Mouse (Mus musculus) heart, embryonic 11.5 days (tissue): Measurements from ENCODE around the gene Fam227b. TPM values are rescaled to one million over a fixed set of nuclear protein-coding genes. Genes with fewer than 3 reads are reported as not detected.

ENCODE experiments used
- ATAC-seq: fragments of 200-750 bp; cut with Nextera tagmentation; replicated peaks from 2 replicates; pipeline ENCODE4 v1.8.0; 2017; ENCODE audit warnings: moderate library complexity; ENCODE audit not compliant: insufficient number of reproducible peaks, low FRiP score, low TSS enrichment
- H3K27ac ChIP-seq: fragments of 300-500 bp; sonication (generic); 2 replicates; pipeline ENCODE4 v1.5.1; 2014; ENCODE audit warnings: mild to moderate bottlenecking, low read depth, low read length
- H3K27me3 ChIP-seq: fragments of 300-500 bp; sonication (generic); 2 replicates; pipeline ENCODE4 v1.6.1; 2014; ENCODE audit warnings: mild to moderate bottlenecking, low read length, mixed read lengths; ENCODE audit not compliant: control insufficient read depth, insufficient read depth
- H3K36me3 ChIP-seq: fragments of 300-500 bp; sonication (generic); 2 replicates; pipeline ENCODE4 v1.6.1; 2014; ENCODE audit warnings: mild to moderate bottlenecking, low read length, moderate library complexity, mixed read lengths; ENCODE audit not compliant: control insufficient read depth, insufficient read depth
- H3K4me1 ChIP-seq: fragments of 300-500 bp; sonication (generic); 2 replicates; pipeline ENCODE4 v1.6.1; 2014; ENCODE audit warnings: low read length; ENCODE audit not compliant: control insufficient read depth, insufficient read depth
- H3K4me2 ChIP-seq: fragments of 300-500 bp; sonication (generic); 2 replicates; pipeline ENCODE4 v1.6.1; 2014; ENCODE audit warnings: mild to moderate bottlenecking, moderate library complexity
- H3K4me3 ChIP-seq: fragments of 300-500 bp; sonication (generic); 2 replicates; pipeline ENCODE4 v1.5.1; 2014; ENCODE audit warnings: low read depth, low read length
- H3K9ac ChIP-seq: fragments of 300-500 bp; sonication (generic); 2 replicates; pipeline ENCODE4 v1.6.1; 2014; ENCODE audit warnings: mild to moderate bottlenecking, low read depth, low read length, moderate library complexity
- H3K9me3 ChIP-seq: fragments of 300-500 bp; sonication (generic); replicated peaks from 2 replicates; pipeline ENCODE4 v1.6.1; 2016; ENCODE audit warnings: low read length; ENCODE audit not compliant: control insufficient read depth
- WGBS: fragments of 180-500 bp; shearing (Covaris S2); extraction: QIAGEN DNeasy Blood & Tissue Kit; methylation state at CpG from one replicate; pipeline ENCODE4 v1.1.7; 2014; ENCODE audit not compliant: insufficient replicate concordance; 5-methylcytosine and 5-hydroxymethylcytosine counted together
- polyA plus RNA-seq: library from polyadenylated mRNA; unstranded; fragments of >200 nt; fragmentation: Nextera tagmentation; extraction: Ambion mirVana; gene quantifications from 2 replicates; pipeline ENCODE4 v1.2.1, GENCODE M21; 2014

Gene Fam227b
- 0.10 TPM in 1 of 2 replicates, not detected in the other for polyA plus RNA-seq

DNA sequence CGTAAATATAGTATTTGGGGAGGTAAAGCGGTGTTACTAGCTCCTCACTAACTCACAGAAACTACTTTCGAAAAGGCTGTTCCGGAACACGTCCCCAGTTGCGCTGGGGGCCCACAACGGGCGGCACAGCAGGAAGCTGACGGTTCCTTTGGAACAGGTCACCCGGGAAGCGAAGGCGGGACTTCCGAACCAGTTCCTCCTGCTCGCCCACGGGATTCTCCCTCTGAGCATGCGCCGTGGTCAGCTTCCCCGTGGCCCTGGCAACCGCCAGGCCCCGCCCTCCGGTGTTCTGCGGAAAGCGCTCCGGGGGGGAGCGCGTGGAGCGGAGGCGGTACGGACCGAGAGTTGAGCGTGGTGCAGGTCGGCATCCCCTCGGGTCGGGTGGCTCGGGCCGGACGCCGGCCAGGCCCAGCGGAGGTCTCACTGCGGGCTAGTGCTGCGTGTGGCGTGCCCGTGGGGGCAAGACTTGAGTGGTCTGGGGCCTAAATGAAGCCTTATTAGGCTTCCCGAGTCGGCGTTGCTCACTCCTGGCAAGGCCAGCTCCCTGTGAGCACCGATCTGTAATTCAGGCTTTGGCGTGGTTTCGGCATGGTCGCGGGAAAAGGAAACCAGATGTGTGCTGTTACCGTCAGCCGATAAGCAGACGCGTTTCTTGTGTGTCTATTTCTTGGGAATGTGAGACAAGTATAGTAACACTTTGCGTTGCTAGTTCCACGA lies at the start of gene Fam227b, which contains the start of gene Dtwd1:
Fam227b (minus strand) TSS at position 150 of the 717 bp plus-strand sequence.
Dtwd1 (plus strand) TSS at position 287 of the 717 bp plus-strand sequence.
- peak within 1 kb of the TSS; percentile 60 for H3K4me2 ChIP-seq
- no peaks in the 10 kb centered on the region for H3K9me3 ChIP-seq
- WGBS, result under 1% methylated on average over 57 of the region's 57 CpGs
- H3K4me3 ChIP-seq, result peak within 1 kb of the TSS; percentile 77
- peak within 1 kb of the TSS; percentile 94 for H3K9ac ChIP-seq
- 0 out of 2 replicates have a peak, but pooled peaks cover 2% of the 10 kb centered on the region for H3K36me3 ChIP-seq
- peak within 1 kb of the TSS; percentile 92 for H3K27ac ChIP-seq
- no peaks in the 10 kb centered on the region for H3K27me3 ChIP-seq
- H3K4me1 ChIP-seq, result no peaks in the 10 kb centered on the region
- ATAC-seq, result peak; percentile 99

DNA sequence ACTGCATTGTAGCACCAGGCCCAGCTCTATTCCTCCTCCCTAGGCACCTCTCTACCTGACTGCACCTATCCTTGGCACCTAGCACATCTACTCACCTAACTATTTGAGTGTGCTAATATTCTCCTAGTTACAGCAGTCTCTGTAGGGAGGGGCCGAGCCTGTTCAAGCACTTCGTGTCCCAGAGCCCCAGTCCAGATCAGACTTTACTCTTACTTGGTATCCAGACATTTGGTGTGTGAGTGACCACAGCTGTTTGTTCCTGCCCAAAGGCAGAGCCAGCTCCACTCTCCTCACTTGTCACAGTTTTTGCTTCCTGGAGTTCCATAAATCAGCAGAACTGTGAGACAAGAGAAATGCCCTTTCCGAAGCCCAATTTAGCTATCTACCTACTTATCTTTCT lies 47.2 kb upstream of the Fam227b start:
- Histone ChIP-seq H3K4me3 (no peak overlapping the region), H3K9me3 (no peaks in the 10 kb centered on the region), H3K4me2 (no peak overlapping the region), H3K4me1 (no peaks in the 10 kb centered on the region), H3K9ac (no peak overlapping the region), H3K27ac (no peak overlapping the region), H3K27me3 (no peaks in the 10 kb centered on the region), H3K36me3 (no peaks in the 10 kb centered on the region)
- WGBS, result 74% methylated on average over 3 of the region's 3 CpGs
- no peak for ATAC-seq

DNA sequence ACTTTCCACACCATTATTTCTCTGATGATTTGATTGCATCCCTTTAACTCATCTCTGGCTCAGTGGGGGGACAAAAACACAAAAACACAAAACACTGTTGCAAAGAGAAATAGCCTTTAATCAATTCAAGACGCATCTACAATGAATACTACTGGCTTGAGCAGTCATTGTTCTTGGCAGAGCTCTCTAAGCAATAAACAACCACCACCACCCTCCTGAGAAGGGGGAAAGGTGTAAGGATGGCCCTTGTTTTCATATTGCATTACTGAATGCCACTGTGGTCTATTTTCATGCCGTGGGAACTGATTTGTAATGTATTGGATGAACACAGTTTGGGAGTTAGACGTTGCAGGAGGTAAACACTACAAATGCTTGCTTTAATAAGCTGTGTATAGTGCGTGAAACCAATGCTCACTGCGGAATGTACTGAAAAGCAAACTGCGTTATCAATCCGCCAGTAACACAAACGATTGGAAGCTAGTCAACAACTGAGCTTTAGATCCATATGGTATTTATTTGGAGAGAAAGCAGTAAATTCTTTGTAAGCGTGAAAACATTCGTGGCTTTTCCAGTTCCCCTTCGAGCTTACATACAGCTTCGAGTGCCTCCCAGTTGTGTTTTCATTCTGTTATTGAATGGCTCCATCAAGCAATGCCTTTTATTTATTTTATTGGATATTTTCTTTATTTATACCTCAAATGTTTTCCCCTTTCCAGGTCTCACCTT lies 44.0 kb upstream of the Fam227b start:
- Histone ChIP-seq H3K27ac (no peak overlapping the region), H3K4me1 (no peaks in the 10 kb centered on the region), H3K4me3 (no peak overlapping the region), H3K4me2 (no peak overlapping the region), H3K36me3 (no peaks in the 10 kb centered on the region), H3K27me3 (no peaks in the 10 kb centered on the region), H3K9me3 (no peaks in the 10 kb centered on the region), H3K9ac (no peak overlapping the region)
- WGBS, result 78% methylated on average over 12 of the region's 12 CpGs
- ATAC-seq, result no peak

DNA sequence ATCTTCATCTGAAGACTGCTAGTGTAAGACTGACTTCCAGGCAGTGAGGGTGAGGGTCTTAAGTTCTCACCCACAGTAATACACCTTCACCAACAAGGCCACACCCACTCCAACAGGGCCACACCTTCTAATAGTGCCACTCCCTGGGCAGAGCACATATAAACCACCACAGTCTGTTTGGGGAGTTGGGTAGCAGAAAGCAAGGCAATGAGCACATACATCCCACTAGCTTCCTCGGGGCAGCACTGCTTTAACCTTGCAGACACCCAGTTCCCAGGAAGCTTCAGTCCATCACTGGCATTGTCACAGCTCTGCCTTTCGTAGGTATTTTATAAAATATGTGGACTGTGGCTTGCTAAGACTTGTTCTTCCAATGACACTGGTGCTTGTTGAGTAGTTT lies 40.3 kb upstream of the Fam227b start:
- H3K27ac ChIP-seq, result no peak overlapping the region
- no peak overlapping the region for H3K4me3 ChIP-seq
- H3K4me2 ChIP-seq, result no peak overlapping the region
- WGBS, result 74% methylated on average over 2 of the region's 2 CpGs
- no peaks in the 10 kb centered on the region for H3K27me3 ChIP-seq
- H3K9me3 ChIP-seq, result no peaks in the 10 kb centered on the region
- no peak overlapping the region for H3K9ac ChIP-seq
- no peaks in the 10 kb centered on the region for H3K36me3 ChIP-seq
- H3K4me1 ChIP-seq, result no peaks in the 10 kb centered on the region
- no peak for ATAC-seq

DNA sequence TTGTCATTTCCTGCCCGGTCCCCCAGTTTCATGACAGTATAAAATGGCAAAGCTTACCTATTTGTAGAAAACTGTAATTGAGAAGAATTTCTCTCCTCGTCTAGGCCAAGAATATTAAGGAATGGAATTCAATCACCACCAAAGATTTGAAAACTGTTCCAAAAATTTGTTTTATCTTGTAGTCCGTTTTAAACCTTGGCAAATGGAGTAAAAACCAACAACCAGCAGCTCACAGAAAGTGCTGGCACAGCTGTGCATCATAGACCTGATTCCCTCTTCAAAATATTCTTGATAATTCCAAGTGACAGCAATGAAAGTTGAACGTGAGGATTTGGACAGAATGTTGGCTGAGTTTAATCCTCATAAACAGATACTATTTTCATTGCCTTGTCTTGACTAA lies 39.5 kb upstream of the Fam227b start:
- Histone ChIP-seq H3K27ac (no peak overlapping the region), H3K9me3 (no peaks in the 10 kb centered on the region), H3K4me3 (no peak overlapping the region), H3K27me3 (no peaks in the 10 kb centered on the region), H3K4me2 (no peak overlapping the region), H3K9ac (no peak overlapping the region), H3K36me3 (no peaks in the 10 kb centered on the region), H3K4me1 (no peaks in the 10 kb centered on the region)
- 75% methylated on average over 4 of the region's 4 CpGs for WGBS
- no peak for ATAC-seq

DNA sequence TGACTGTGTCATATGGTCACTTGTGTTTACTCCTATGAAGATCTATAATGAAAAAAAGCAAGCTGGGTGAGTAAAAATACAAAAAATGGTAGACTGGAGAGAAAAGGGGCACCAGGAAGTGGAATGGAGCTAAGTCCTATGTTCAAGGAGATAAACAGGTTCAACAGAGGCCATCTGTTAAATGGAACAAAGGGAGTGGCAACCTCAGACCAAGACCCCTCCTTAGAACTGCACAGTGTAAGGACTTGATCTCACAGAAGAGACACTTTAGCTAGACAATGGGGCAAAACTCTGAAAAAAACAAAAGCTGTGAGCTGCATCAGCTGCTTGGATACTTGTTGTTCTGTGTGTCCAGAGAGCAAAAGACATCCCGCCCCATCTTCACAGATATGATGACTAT lies 19.6 kb upstream of the Fam227b start:
- H3K9me3 ChIP-seq, result no peaks in the 10 kb centered on the region
- H3K27me3 ChIP-seq, result no peaks in the 10 kb centered on the region
- no peak overlapping the region for H3K4me3 ChIP-seq
- 88% methylated on average over 1 of the region's 1 CpGs for WGBS
- H3K4me1 ChIP-seq, result no peaks in the 10 kb centered on the region
- no peak overlapping the region for H3K4me2 ChIP-seq
- H3K9ac ChIP-seq, result no peak overlapping the region
- H3K36me3 ChIP-seq, result no peaks in the 10 kb centered on the region
- no peak overlapping the region for H3K27ac ChIP-seq
- no peak for ATAC-seq

DNA sequence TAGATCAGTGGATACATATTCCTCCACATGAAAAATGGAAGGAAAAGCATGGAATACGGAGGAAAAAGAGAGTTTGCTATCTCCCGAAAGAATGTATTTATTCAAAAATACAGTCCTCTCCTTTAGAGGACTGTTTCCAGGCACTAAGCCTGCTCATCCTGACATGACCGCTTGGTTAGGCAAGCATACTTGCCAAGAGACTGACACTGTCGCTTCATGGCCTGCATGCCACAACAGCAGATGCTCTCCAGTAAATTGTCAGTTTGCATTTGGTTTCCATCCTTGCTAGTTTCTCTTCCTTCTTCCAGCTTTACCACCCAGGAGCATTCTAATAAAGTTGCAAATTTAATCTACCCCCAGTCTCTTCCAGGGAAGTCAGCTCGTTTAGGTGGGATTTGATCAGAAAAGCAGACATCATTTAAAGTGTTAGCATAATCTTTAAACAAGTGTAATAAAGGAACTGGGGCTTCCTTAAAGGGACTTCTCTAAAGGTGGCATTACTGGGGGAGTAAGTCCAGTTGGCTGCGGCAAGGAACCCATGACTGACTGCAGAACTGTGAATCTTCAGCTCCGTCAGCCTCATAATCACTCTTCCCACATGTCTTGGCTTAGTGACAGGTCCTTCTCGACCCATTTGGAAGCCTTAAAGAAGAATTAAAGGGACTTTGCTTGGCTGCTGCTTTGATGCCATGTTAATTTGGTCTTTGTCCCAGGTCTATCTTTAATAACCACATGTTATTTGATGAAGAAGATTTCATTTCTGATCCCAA lies 15.2 kb upstream of the Fam227b start:
- no peaks in the 10 kb centered on the region for H3K9me3 ChIP-seq
- WGBS, result 86% methylated on average over 8 of the region's 8 CpGs
- H3K27me3 ChIP-seq, result no peaks in the 10 kb centered on the region
- H3K4me3 ChIP-seq, result no peak overlapping the region
- ATAC-seq, result no peak
- H3K36me3 ChIP-seq, result no peaks in the 10 kb centered on the region
- no peaks in the 10 kb centered on the region for H3K4me1 ChIP-seq
- H3K9ac ChIP-seq, result no peak overlapping the region
- H3K27ac ChIP-seq, result peak overlapping the region; percentile 70; the same call in 1 of the 2 replicates
- no peak overlapping the region for H3K4me2 ChIP-seq

DNA sequence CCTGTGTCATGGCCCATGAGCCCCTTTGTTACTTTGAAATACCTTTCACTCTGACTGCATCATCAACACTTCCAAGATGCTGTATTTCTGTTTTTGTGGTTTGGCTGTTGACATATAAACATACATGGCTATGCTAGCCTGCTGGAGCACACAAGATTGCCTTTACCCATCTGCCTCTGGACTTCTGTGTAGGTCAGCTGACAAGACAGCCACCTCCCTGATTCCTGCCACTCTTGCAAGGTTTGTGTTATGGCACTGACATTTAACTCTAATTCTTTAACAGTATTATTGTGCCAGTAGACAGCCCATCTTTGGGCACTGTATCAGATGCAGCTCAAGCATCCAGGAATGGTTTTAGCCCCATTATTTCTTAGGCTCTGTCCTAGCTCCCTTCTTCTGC lies 14.5 kb upstream of the Fam227b start:
- no peaks in the 10 kb centered on the region for H3K36me3 ChIP-seq
- H3K9me3 ChIP-seq, result no peaks in the 10 kb centered on the region
- no peaks in the 10 kb centered on the region for H3K4me1 ChIP-seq
- peak overlapping the region; percentile 70; the same call in 1 of the 2 replicates for H3K27ac ChIP-seq
- no peak overlapping the region for H3K9ac ChIP-seq
- H3K4me3 ChIP-seq, result no peak overlapping the region
- H3K4me2 ChIP-seq, result no peak overlapping the region
- H3K27me3 ChIP-seq, result no peaks in the 10 kb centered on the region
- no peak for ATAC-seq
